Mouse (Mus musculus): Measurements from ENCODE around the gene 3110082I17Rik. TPM values are rescaled to one million over a fixed set of nuclear protein-coding genes. Genes with fewer than 3 reads are reported as not detected.
A peak's percentile ranks its signal among the peaks of the same experiment; 100 is the strongest.

Gene 3110082I17Rik
- total and polyA plus RNA-seq, 2 experiments: 1.6 to 7.4 TPM

- no peak overlapping the region for H3K4me3 ChIP-seq (ENCODE audit: insufficient read depth, low read depth, low read length)
- no peak for TF ChIP-seq CTCF (IDR thresholded peaks at IDR 0.05; ENCODE audit: low read depth, low read length)
- no peak for TF ChIP-seq POLR2A (IDR thresholded peaks at IDR 0.05; ENCODE audit: extremely low read depth, insufficient read depth, low read length)
- WGBS: 64% methylated on average over 7 of the region's 7 CpGs
- no peaks in the 10 kb centered on the region for H3K79me2 ChIP-seq (ENCODE audit: control insufficient read depth, insufficient read depth, low read length)
- H3K36me3 ChIP-seq (ENCODE audit: control insufficient read depth, insufficient read depth, low read length): no peaks in the 10 kb centered on the region
- peaks cover 7% of the 10 kb centered on the region for H3K4me1 ChIP-seq (ENCODE audit: control insufficient read depth, insufficient read depth, low read length)
- DNase-seq (ENCODE audit: extremely low read depth, low read depth, low spot score): no peak
- H3K9ac ChIP-seq (ENCODE audit: low read depth, low read length): no peak overlapping the region
- peaks cover 4% of the 10 kb centered on the region; the same call in 1 of the 2 replicates for H3K27me3 ChIP-seq (ENCODE audit: control insufficient read depth, insufficient read depth, low read length)
- no peak overlapping the region for H3K27ac ChIP-seq (replicated peaks; ENCODE audit: insufficient read depth, low read depth, low read length)
Observed at GRCm38 (mm10) chr5:139327634-139328020, 132.7 kb downstream of the 3110082I17Rik start.

GRCm38 (mm10) chr5:139326986-139327633 is 133.2 kb downstream of the 3110082I17Rik start:
- Histone ChIP-seq H3K36me3 (ENCODE audit: control insufficient read depth, insufficient read depth, low read length) (no peaks in the 10 kb centered on the region), H3K79me2 (ENCODE audit: control insufficient read depth, insufficient read depth, low read length) (no peaks in the 10 kb centered on the region), H3K4me3 (ENCODE audit: insufficient read depth, low read depth, low read length) (no peak overlapping the region), H3K27me3 (ENCODE audit: control insufficient read depth, insufficient read depth, low read length) (peaks cover 4% of the 10 kb centered on the region; the same call in 1 of the 2 replicates), H3K9ac (ENCODE audit: low read depth, low read length) (no peak overlapping the region), H3K4me1 (ENCODE audit: control insufficient read depth, insufficient read depth, low read length) (peaks cover 3% of the 10 kb centered on the region; the same call in 1 of the 2 replicates), H3K27ac (replicated peaks; ENCODE audit: insufficient read depth, low read depth, low read length) (no peak overlapping the region)
- TF ChIP-seq POLR2A (IDR thresholded peaks at IDR 0.05; ENCODE audit: extremely low read depth, insufficient read depth, low read length): no peak
- no peak for TF ChIP-seq CTCF (IDR thresholded peaks at IDR 0.05; ENCODE audit: low read depth, low read length)
- WGBS: 86% methylated on average over 7 of the region's 7 CpGs
- no peak for DNase-seq (ENCODE audit: extremely low read depth, low read depth, low spot score)

DNA sequence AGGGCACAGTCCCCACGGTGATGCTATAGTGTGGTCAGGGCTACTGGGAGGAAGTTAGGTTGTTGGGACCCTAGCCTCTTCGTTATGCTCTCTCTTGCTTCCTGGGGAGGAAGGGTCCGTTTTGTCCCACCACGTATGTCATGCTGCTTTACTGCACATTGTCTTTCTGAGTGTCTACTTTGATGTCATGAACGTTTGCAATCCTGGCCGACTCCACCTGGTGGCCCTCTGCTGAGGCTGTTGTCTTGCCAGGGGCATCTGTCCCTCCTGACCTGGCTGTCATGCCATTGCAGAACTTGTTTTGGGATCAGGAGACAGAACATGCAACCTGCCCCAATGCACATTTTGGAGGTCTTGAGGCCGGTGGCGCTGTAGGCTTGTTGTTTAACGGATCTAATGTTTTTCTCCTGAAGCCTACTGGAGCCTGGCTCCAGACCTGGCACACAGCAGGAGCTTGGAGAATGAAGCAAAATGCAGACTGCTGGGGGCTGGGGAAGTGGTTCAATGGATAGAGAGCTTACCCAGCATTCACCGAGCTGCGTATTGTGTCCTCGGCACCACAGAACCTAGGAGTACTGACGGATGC is 134.1 kb downstream of the 3110082I17Rik start:
- H3K27ac ChIP-seq (replicated peaks; ENCODE audit: insufficient read depth, low read depth, low read length): no peak overlapping the region
- TF ChIP-seq CTCF (IDR thresholded peaks at IDR 0.05; ENCODE audit: low read depth, low read length) (0 out of 2 replicates have a peak, but pooled peaks have one; percentile 3), POLR2A (IDR thresholded peaks at IDR 0.05; ENCODE audit: extremely low read depth, insufficient read depth, low read length) (no peak)
- no peak overlapping the region for H3K4me3 ChIP-seq (ENCODE audit: insufficient read depth, low read depth, low read length)

DNA sequence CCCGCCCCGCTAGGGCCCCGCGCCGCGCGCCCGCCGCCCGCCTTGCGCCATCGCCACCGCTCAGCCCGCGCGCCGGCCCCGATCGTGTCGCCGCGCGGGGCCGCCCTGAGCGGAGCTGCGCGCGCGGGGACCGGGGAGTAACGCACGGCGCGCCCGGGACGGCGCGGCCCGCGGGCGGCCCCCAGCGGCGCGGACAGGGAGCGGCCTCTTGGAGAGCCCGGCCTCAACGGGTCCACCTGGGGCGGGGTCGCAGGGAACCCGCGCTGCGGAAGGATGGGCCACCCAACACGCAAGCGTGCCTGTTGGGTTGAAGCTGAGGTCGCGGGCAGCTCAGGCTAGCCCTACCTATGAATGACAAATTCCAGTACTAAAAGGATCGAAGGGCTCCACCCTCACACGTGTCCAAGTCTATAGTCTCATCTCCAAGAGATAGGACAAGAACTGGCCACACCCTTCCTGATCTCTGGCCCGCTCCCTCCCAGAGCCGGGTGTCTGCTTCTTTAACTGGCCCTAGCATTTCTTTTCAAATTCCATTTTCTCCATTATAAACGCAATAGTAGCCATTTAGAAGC is 134.8 kb downstream of the 3110082I17Rik start, which contains the start of gene Adap1:
TSS of gene Adap1 (minus strand) at position 228 of the 572 bp plus-strand sequence.
- DNase-seq (ENCODE audit: extremely low read depth, low read depth, low spot score): no peak
- peak within 1 kb of the TSS; percentile 63 for H3K9ac ChIP-seq (ENCODE audit: low read depth, low read length)
- H3K36me3 ChIP-seq (ENCODE audit: control insufficient read depth, insufficient read depth, low read length): no peaks in the 10 kb centered on the region
- peak; percentile 66 for TF ChIP-seq CTCF (IDR thresholded peaks at IDR 0.05; ENCODE audit: low read depth, low read length)
- TF ChIP-seq POLR2A (IDR thresholded peaks at IDR 0.05; ENCODE audit: extremely low read depth, insufficient read depth, low read length): no peak
- H3K27me3 ChIP-seq (ENCODE audit: control insufficient read depth, insufficient read depth, low read length): peaks cover 4% of the 10 kb centered on the region; the same call in 1 of the 2 replicates
- H3K27ac ChIP-seq (replicated peaks; ENCODE audit: insufficient read depth, low read depth, low read length): no peak within 1 kb of the TSS
- H3K4me1 ChIP-seq (ENCODE audit: control insufficient read depth, insufficient read depth, low read length): no peaks in the 10 kb centered on the region
- H3K79me2 ChIP-seq (ENCODE audit: control insufficient read depth, insufficient read depth, low read length): no peaks in the 10 kb centered on the region
- 5% methylated on average over 60 of the region's 61 CpGs for WGBS
- H3K4me3 ChIP-seq (ENCODE audit: insufficient read depth, low read depth, low read length): peak within 1 kb of the TSS; percentile 20

More for the DNA sequence above, 134.1 kb downstream of the 3110082I17Rik start:
- Histone ChIP-seq H3K4me1 (ENCODE audit: control insufficient read depth, insufficient read depth, low read length) (no peaks in the 10 kb centered on the region), H3K36me3 (ENCODE audit: control insufficient read depth, insufficient read depth, low read length) (no peaks in the 10 kb centered on the region), H3K9ac (ENCODE audit: low read depth, low read length) (no peak overlapping the region), H3K27me3 (ENCODE audit: control insufficient read depth, insufficient read depth, low read length) (peaks cover 4% of the 10 kb centered on the region; the same call in 1 of the 2 replicates), H3K79me2 (ENCODE audit: control insufficient read depth, insufficient read depth, low read length) (no peaks in the 10 kb centered on the region)
- 74% methylated on average over 13 of the region's 13 CpGs for WGBS
- DNase-seq (ENCODE audit: extremely low read depth, low read depth, low spot score): no peak

GRCm38 (mm10) chr5:139324691-139325394 is 135.5 kb downstream of the 3110082I17Rik start:
- Histone ChIP-seq H3K27ac (replicated peaks; ENCODE audit: insufficient read depth, low read depth, low read length) (no peak overlapping the region), H3K36me3 (ENCODE audit: control insufficient read depth, insufficient read depth, low read length) (no peaks in the 10 kb centered on the region), H3K4me3 (ENCODE audit: insufficient read depth, low read depth, low read length) (peak overlapping the region; percentile 20), H3K79me2 (ENCODE audit: control insufficient read depth, insufficient read depth, low read length) (no peaks in the 10 kb centered on the region), H3K27me3 (ENCODE audit: control insufficient read depth, insufficient read depth, low read length) (peaks cover 4% of the 10 kb centered on the region; the same call in 1 of the 2 replicates), H3K9ac (ENCODE audit: low read depth, low read length) (peak overlapping the region; percentile 63), H3K4me1 (ENCODE audit: control insufficient read depth, insufficient read depth, low read length) (no peaks in the 10 kb centered on the region)
- 4% methylated on average over 62 of the region's 62 CpGs for WGBS
- no peak for DNase-seq (ENCODE audit: extremely low read depth, low read depth, low spot score)
- TF ChIP-seq POLR2A (IDR thresholded peaks at IDR 0.05; ENCODE audit: extremely low read depth, insufficient read depth, low read length) (no peak), CTCF (IDR thresholded peaks at IDR 0.05; ENCODE audit: low read depth, low read length) (no peak)
